Mouse (Mus musculus): ENCODE results near the gene Carmil1. TPM values are rescaled to one million over a fixed set of nuclear protein-coding genes. Genes with fewer than 3 reads are reported as not detected.
A peak's percentile ranks its signal among the peaks of the same experiment; 100 is the strongest.

Carmil1 gene
- polyA plus RNA-seq, 1 experiment from 2014 or later: 39.9 TPM

DNA sequence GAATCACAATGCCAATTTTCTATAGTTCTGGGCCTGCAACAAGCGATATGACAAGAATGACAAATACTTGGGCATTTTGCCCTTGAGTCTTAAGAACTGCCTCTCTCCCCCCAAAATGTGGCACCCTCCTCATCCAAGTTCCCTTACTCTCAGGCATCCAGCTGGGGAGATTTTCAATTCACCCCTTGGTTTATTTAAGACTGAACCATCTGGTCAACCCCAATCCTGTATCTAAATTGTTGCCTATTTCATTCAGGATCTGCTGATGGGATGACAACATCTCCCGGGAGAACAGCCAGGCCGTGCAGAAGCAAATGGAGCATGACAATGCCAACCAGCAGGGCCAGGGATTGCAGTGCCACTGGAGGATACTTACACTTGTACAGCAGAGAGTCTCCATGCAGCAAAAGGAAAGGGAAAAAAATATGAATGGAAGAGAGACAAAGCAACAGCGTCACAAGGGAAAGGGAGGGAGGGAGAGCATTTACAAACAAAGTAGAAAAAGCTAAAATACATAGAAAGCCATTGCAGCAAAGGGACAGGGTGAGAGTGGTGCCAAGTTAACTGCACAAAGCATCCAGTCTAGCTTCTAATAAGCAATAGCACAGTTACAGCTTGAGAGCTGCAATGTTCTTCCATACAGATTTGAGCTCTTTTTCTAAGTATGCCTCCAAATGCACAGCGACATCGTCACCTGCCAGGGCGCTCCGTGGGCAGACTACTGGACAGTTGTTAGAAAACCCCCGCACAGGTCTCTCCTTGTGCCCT lies 231.1 kb downstream of the Carmil1 start:
- Histone ChIP-seq H3K27me3 (replicated peaks) (no peaks in the 10 kb centered on the region), H3K4me1 (peaks cover 19% of the 10 kb centered on the region), H3K4me2 (no peak overlapping the region), H3K4me3 (replicated peaks) (no peak overlapping the region), H3K27ac (replicated peaks) (peak overlapping the region; percentile 62), H3K9me3 (replicated peaks) (no peaks in the 10 kb centered on the region), H3K9ac (replicated peaks) (no peak overlapping the region), H3K36me3 (no peaks in the 10 kb centered on the region)
- 71% methylated on average over 9 of the region's 9 CpGs for WGBS
- peak; percentile 42; the same call in 1 of the 2 replicates for ATAC-seq (ENCODE audit: low FRiP score)

GRCm38 (mm10) chr13:24048611-24049010 lies 232.0 kb downstream of the Carmil1 start:
- no peak overlapping the region for H3K9ac ChIP-seq (replicated peaks)
- H3K36me3 ChIP-seq: peaks cover 4% of the 10 kb centered on the region; the same call in 1 of the 2 replicates
- H3K9me3 ChIP-seq (replicated peaks): no peaks in the 10 kb centered on the region
- H3K27ac ChIP-seq (replicated peaks): no peak overlapping the region
- H3K27me3 ChIP-seq (replicated peaks): no peaks in the 10 kb centered on the region
- peaks cover 19% of the 10 kb centered on the region for H3K4me1 ChIP-seq
- H3K4me2 ChIP-seq: no peak overlapping the region
- WGBS: 92% methylated on average over 6 of the region's 6 CpGs
- ATAC-seq (ENCODE audit: low FRiP score): no peak
- H3K4me3 ChIP-seq (replicated peaks): no peak overlapping the region

- H3K4me1 ChIP-seq: peaks cover 17% of the 10 kb centered on the region
- no peak overlapping the region for H3K27ac ChIP-seq (replicated peaks)
- H3K4me2 ChIP-seq: no peak overlapping the region
- 15% methylated on average over 3 of the region's 3 CpGs for WGBS
- no peak for ATAC-seq (ENCODE audit: low FRiP score)
- H3K36me3 ChIP-seq: peaks cover 20% of the 10 kb centered on the region; the same call in 1 of the 2 replicates
- H3K9ac ChIP-seq (replicated peaks): no peak overlapping the region
- H3K9me3 ChIP-seq (replicated peaks): no peaks in the 10 kb centered on the region
- no peaks in the 10 kb centered on the region for H3K27me3 ChIP-seq (replicated peaks)
- H3K4me3 ChIP-seq (replicated peaks): no peak overlapping the region
Observed at GRCm38 (mm10) chr13:24045271-24045670, 235.3 kb downstream of the Carmil1 start.

GRCm38 (mm10) chr13:24040221-24040620 lies 240.4 kb downstream of the Carmil1 start:
- no peak for ATAC-seq (ENCODE audit: low FRiP score)

GRCm38 (mm10) chr13:24037502-24037901 lies 243.1 kb downstream of the Carmil1 start:
- peaks cover 21% of the 10 kb centered on the region; the same call in 1 of the 2 replicates for H3K36me3 ChIP-seq
- no peak overlapping the region for H3K9ac ChIP-seq (replicated peaks)
- WGBS: 80% methylated on average over 3 of the region's 3 CpGs
- H3K4me3 ChIP-seq (replicated peaks): no peak overlapping the region
- H3K27me3 ChIP-seq (replicated peaks): no peaks in the 10 kb centered on the region
- ATAC-seq (ENCODE audit: low FRiP score): no peak
- H3K4me2 ChIP-seq: no peak overlapping the region
- no peaks in the 10 kb centered on the region for H3K4me1 ChIP-seq
- H3K9me3 ChIP-seq (replicated peaks): no peaks in the 10 kb centered on the region
- H3K27ac ChIP-seq (replicated peaks): no peak overlapping the region

More at GRCm38 (mm10) chr13:24040221-24040620, 240.4 kb downstream of the Carmil1 start:
- H3K9ac ChIP-seq (replicated peaks): no peak overlapping the region
- H3K4me2 ChIP-seq: no peak overlapping the region
- no peak overlapping the region for H3K27ac ChIP-seq (replicated peaks)
- no peaks in the 10 kb centered on the region for H3K27me3 ChIP-seq (replicated peaks)
- 88% methylated on average over 7 of the region's 7 CpGs for WGBS
- no peak overlapping the region for H3K4me3 ChIP-seq (replicated peaks)
- H3K4me1 ChIP-seq: peaks cover 4% of the 10 kb centered on the region; the same call in 1 of the 2 replicates
- H3K9me3 ChIP-seq (replicated peaks): no peaks in the 10 kb centered on the region
- peaks cover 27% of the 10 kb centered on the region; the same call in 1 of the 2 replicates for H3K36me3 ChIP-seq

GRCm38 (mm10) chr13:24036150-24036549 lies 244.4 kb downstream of the Carmil1 start:
- ATAC-seq (ENCODE audit: low FRiP score): no peak
- 92% methylated on average over 18 of the region's 18 CpGs for WGBS
- Histone ChIP-seq H3K9me3 (replicated peaks) (no peaks in the 10 kb centered on the region), H3K27ac (replicated peaks) (no peak overlapping the region), H3K9ac (replicated peaks) (no peak overlapping the region), H3K36me3 (peaks cover 15% of the 10 kb centered on the region; the same call in 1 of the 2 replicates), H3K27me3 (replicated peaks) (no peaks in the 10 kb centered on the region), H3K4me1 (no peaks in the 10 kb centered on the region), H3K4me3 (replicated peaks) (no peak overlapping the region), H3K4me2 (no peak overlapping the region)

GRCm38 (mm10) chr13:24027191-24028170 lies 253.1 kb downstream of the Carmil1 start:
- 67% methylated on average over 5 of the region's 5 CpGs for WGBS
- Histone ChIP-seq H3K36me3 (no peaks in the 10 kb centered on the region), H3K27me3 (replicated peaks) (no peaks in the 10 kb centered on the region), H3K9ac (replicated peaks) (no peak overlapping the region), H3K4me1 (no peaks in the 10 kb centered on the region), H3K27ac (replicated peaks) (no peak overlapping the region), H3K4me3 (replicated peaks) (no peak overlapping the region), H3K9me3 (replicated peaks) (no peaks in the 10 kb centered on the region), H3K4me2 (no peak overlapping the region)
- peak; percentile 69; the same call in 1 of the 2 replicates for ATAC-seq (ENCODE audit: low FRiP score)

DNA sequence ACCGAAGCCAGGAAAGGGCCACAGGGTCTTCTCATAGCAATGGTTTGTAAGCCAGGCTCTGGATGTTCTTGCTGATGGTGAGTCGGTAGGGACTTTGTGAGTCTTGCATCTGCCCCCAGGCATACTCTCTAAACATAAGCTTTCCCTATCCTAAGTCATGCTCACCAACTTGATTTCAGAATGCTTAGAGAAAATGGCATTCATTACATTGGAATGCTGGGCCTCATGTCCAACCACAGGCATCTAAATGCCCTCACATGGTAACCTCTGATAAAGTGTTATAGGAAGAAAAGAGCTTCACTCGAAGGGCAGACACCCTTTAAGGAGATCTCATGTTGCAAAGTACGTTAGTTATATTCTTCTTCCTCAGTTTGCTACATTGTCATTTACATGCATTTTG lies 262.1 kb downstream of the Carmil1 start:
- Histone ChIP-seq H3K27me3 (replicated peaks) (no peaks in the 10 kb centered on the region), H3K36me3 (no peaks in the 10 kb centered on the region), H3K27ac (replicated peaks) (no peak overlapping the region), H3K9me3 (replicated peaks) (no peaks in the 10 kb centered on the region), H3K4me3 (replicated peaks) (no peak overlapping the region), H3K9ac (replicated peaks) (no peak overlapping the region), H3K4me1 (no peaks in the 10 kb centered on the region), H3K4me2 (no peak overlapping the region)
- 91% methylated on average over 4 of the region's 4 CpGs for WGBS
- no peak for ATAC-seq (ENCODE audit: low FRiP score)

DNA sequence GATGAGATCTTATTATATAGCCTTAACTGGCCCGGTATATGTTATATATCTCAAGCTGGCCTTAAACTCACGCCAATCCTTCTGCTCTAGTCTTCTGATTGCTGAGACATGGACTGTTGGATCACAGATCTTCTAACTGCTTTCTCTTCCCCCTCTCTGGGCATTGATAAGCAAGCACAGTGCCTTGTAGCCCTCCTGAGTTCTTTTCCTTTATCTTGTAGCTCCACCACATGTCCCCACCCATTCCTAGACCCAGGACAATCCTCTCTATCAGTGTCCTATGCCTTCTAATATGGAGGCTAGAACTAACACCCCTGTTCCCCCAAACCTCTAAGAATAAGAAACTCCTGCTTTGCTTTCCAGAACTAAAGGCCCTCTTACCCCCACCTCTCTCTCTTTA lies 275.1 kb downstream of the Carmil1 start:
- no peak for ATAC-seq (ENCODE audit: low FRiP score)
- no peak overlapping the region for H3K4me2 ChIP-seq
- H3K27me3 ChIP-seq (replicated peaks): no peaks in the 10 kb centered on the region
- no peaks in the 10 kb centered on the region for H3K9me3 ChIP-seq (replicated peaks)
- peaks cover 4% of the 10 kb centered on the region; the same call in 1 of the 2 replicates for H3K36me3 ChIP-seq
- H3K9ac ChIP-seq (replicated peaks): no peak overlapping the region
- no peaks in the 10 kb centered on the region for H3K4me1 ChIP-seq
- no peak overlapping the region for H3K4me3 ChIP-seq (replicated peaks)
- no peak overlapping the region for H3K27ac ChIP-seq (replicated peaks)
- WGBS: 86% methylated on average over 2 of the region's 2 CpGs

GRCm38 (mm10) chr13:24001797-24002196 lies 278.8 kb downstream of the Carmil1 start:
- Histone ChIP-seq H3K27me3 (replicated peaks) (0 out of 2 replicates have a peak, but pooled peaks cover 4% of the 10 kb centered on the region), H3K4me1 (no peaks in the 10 kb centered on the region), H3K4me2 (no peak overlapping the region), H3K9ac (replicated peaks) (no peak overlapping the region), H3K27ac (replicated peaks) (no peak overlapping the region), H3K9me3 (replicated peaks) (no peaks in the 10 kb centered on the region), H3K36me3 (no peaks in the 10 kb centered on the region), H3K4me3 (replicated peaks) (no peak overlapping the region)
- WGBS: 63% methylated on average over 2 of the region's 2 CpGs
- ATAC-seq (ENCODE audit: low FRiP score): no peak

DNA sequence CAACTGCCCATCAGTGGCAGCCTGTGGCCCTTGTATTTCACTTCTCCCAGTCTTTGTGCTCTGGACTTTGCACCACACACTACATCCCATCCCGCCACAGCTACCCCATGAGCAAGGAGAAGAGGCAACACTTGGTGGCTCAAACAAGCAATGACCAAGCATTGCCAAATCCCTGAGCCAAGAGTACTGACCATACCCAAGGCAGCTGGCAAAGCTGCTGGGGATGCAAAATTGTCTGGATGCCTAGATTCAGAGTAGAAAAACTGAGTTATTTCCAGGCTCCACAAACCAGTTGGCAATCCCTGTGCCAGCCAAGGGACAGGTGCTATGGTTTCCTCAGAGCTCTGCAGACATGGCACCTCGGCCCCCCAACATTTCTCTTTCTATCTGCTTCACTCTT lies 279.5 kb downstream of the Carmil1 start:
- no peak overlapping the region for H3K4me3 ChIP-seq (replicated peaks)
- no peaks in the 10 kb centered on the region for H3K36me3 ChIP-seq
- H3K4me1 ChIP-seq: no peaks in the 10 kb centered on the region
- H3K4me2 ChIP-seq: no peak overlapping the region
- no peak overlapping the region for H3K27ac ChIP-seq (replicated peaks)
- H3K9ac ChIP-seq (replicated peaks): no peak overlapping the region
- 0 out of 2 replicates have a peak, but pooled peaks cover 4% of the 10 kb centered on the region for H3K27me3 ChIP-seq (replicated peaks)
- 76% methylated on average over 2 of the region's 2 CpGs for WGBS
- ATAC-seq (ENCODE audit: low FRiP score): no peak
- no peaks in the 10 kb centered on the region for H3K9me3 ChIP-seq (replicated peaks)
